Mouse (Mus musculus) ES-E14 (cell line): ENCODE measurements around the gene Upk3b.

Experiments
- CHD2 ChIP-seq: IDR thresholded peaks from 2 replicates; pipeline ENCODE4 v1.6.1; 2014; ENCODE audit warnings: mild to moderate bottlenecking, low read depth, low read length, inconsistent platforms
- HCFC1 ChIP-seq: IDR thresholded peaks from 2 replicates; pipeline ENCODE4 v1.6.1; 2012; ENCODE audit warnings: low read length, inconsistent platforms, borderline replicate concordance; ENCODE audit not compliant: insufficient read depth
- ZC3H11A ChIP-seq: IDR thresholded peaks from 2 replicates; pipeline ENCODE4 v1.6.1; 2012; ENCODE audit warnings: low read depth, mild to moderate bottlenecking, inconsistent platforms, low read length, borderline replicate concordance

DNA sequence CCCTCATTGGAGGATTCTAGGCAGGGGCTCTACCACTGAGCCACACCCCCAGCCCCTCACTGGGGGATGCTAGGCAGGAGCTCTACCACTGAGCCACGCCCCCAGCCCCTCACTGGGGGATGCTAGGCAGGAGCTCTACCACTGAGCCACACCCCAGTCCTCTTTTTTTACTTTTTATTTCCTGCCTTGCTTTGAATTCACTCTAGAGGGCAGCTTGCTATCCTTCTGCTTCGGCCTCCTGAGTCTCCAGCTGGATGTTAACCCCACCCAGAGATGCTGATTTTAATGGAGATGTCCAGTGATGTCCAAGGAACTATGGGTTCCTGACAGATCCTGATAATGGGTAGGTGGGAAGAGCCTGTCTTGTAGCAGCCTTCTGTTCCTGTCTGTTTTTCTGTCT is 31.1 kb downstream of the Upk3b start:
- TF ChIP-seq HCFC1: no peak
- TF ChIP-seq CHD2: no peak
- no peak for TF ChIP-seq ZC3H11A
